Mouse (Mus musculus): ENCODE results near the gene Rhot2.
A peak's percentile ranks its signal among the peaks of the same experiment; 100 is the strongest.

The Rhot2 gene

DNA sequence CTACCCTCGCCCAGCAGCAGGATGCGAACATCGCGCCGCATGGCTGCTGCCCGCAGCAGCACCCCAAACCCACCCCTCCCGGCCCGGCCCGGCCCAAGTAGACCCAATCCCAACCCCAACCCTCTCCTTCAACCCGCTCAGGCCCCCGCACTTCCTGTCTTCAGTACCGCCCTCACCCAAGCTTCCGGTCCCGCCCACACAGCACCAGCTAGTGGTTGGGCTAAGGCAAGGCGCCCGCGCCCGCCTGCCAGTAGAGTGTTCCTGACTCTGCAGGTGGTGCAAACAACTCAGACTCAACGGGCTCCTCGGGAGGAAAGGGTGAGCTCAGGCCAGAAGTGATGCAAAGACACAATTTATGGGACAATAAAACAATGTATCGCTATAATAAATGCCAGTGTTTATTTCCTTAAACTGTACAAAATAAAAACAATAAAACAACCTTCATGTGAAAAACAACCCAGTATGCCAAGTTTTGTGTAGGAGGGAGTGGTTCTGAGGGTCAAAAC is at the start of gene Rhot2:
Gene Rhot2 (minus strand): TSS at position 456 of the 506 bp plus-strand sequence.
- DNase-seq (ENCODE audit: low read depth, low spot score), result peak; percentile 92
- Histone ChIP-seq H3K36me3 (ENCODE audit: control insufficient read depth, insufficient read depth, low read length, poor library complexity, severe bottlenecking) (peaks cover 5% of the 10 kb centered on the region), H3K27me3 (ENCODE audit: control insufficient read depth, insufficient read depth, low read length, poor library complexity, severe bottlenecking) (no peaks in the 10 kb centered on the region)

DNA sequence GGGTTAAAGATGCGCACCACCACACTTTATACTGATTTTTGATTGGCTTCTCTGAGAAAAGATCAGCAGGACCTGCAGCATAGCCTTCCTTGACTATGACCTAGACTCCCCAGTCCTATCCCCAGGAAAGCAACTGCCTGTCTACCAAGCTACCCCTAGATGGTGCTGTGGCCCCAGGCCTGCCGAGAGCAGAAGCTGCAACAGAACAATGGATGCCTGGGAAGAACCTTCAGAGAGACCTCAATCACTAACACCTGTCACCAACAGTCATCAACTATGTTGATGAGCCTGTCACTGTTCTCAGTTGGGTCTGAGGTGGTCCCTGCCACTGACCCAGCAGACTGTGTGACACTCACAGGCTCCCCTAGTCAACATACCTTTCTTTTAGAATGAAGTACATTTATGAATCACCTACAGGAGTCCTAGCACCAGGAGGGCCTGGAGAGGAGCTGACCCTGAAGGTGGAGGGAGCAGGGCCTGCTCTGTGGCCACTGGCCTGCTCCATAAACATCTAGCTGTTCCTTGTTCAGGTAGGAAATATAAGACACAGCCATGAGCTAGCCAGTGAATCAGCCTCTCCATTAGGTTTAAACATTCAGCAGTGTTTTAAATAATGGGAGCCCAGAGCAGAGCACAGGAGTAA is 49.4 kb upstream of the Rhot2 start:
- Histone ChIP-seq H3K27me3 (ENCODE audit: control insufficient read depth, insufficient read depth, low read length, poor library complexity, severe bottlenecking) (no peaks in the 10 kb centered on the region), H3K36me3 (ENCODE audit: control insufficient read depth, insufficient read depth, low read length, poor library complexity, severe bottlenecking) (no peaks in the 10 kb centered on the region)
- peak; percentile 86 for DNase-seq (ENCODE audit: low read depth, low spot score)

DNA sequence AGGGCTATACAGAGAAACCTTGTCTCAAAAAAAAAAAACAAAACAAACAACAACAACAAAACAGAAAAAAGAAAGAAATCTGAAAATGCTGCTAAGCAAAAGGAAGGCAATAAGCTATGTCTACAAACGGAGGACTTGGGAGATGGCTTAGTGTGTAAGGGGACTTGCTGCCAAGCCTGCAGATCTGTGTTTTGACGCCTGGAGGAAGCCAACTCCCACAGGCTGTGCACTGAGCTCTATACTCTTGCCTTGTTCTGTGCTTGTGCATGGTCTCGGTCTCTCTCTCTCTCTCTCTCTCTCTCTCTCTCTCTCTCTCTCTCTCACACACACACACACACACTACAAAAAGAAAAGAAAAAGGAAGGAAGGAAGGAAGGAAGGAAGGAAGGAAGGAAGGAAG is 44.2 kb upstream of the Rhot2 start:
- no peak for DNase-seq (ENCODE audit: low read depth, low spot score)
- no peaks in the 10 kb centered on the region for H3K27me3 ChIP-seq (ENCODE audit: control insufficient read depth, insufficient read depth, low read length, poor library complexity, severe bottlenecking)
- H3K36me3 ChIP-seq (ENCODE audit: control insufficient read depth, insufficient read depth, low read length, poor library complexity, severe bottlenecking), result no peaks in the 10 kb centered on the region; the same call in none of the 2 replicates

DNA sequence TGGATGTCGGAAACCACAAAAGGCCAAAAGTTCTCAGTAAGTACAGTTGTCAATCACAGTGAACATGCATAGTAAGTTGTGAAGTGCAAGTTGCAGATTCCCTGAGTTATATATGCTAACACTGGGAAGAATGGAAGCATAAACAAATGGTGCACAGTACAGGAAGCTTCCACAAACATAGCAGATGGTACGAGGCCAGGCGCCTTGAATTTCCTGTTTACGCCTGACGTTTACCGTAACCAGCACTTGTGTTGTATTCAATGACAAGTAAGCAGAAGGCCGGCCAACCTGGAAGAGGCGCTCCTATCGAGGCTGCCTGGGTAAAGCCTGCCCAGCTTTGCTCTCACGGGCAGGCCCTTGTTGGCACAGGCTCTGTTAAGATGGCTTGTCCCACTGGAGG is 42.8 kb upstream of the Rhot2 start:
- H3K27me3 ChIP-seq (ENCODE audit: control insufficient read depth, insufficient read depth, low read length, poor library complexity, severe bottlenecking), result no peaks in the 10 kb centered on the region
- no peak for DNase-seq (ENCODE audit: low read depth, low spot score)
- H3K36me3 ChIP-seq (ENCODE audit: control insufficient read depth, insufficient read depth, low read length, poor library complexity, severe bottlenecking), result no peaks in the 10 kb centered on the region; the same call in none of the 2 replicates

DNA sequence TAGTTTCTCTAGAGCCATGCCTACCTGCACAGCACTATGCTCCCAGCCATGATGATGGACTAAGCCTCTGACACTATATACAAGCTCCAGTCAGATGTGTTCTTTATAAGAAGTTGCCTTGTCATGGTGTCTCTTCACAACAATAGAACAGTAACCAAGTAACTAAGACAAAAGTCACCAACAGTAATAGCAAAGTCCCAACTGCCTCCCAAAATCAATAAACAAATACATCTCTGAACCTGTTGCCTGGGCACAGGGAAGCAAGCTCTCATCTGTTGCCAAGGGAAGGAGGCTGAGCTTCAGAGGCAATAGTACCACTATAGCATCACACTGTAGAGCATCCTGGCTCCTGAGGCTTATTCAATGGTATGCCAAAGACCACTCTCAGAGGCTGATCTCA is 42.2 kb upstream of the Rhot2 start:
- H3K27me3 ChIP-seq (ENCODE audit: control insufficient read depth, insufficient read depth, low read length, poor library complexity, severe bottlenecking), result no peaks in the 10 kb centered on the region
- no peak for DNase-seq (ENCODE audit: low read depth, low spot score)
- no peaks in the 10 kb centered on the region; the same call in none of the 2 replicates for H3K36me3 ChIP-seq (ENCODE audit: control insufficient read depth, insufficient read depth, low read length, poor library complexity, severe bottlenecking)

DNA sequence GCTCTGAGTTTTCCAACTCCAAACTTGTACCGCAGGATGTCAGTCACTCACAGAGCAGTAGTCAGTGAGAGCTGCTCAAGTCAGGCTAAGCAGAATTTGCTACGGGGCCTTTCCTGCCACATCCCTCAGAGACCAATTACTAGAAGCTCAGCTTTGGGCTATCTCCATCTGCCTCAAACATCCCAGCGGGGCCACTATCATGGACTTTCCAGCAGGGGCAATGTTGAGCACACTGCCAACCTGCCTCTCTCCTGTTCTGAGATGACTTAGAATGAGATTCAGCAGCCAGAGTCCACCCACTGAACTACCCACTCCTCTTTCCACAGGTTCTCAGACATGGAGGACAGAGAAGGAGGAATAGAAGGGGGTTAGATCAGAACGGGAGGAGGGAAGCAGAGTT is 41.0 kb upstream of the Rhot2 start:
- Histone ChIP-seq H3K27me3 (ENCODE audit: control insufficient read depth, insufficient read depth, low read length, poor library complexity, severe bottlenecking) (no peaks in the 10 kb centered on the region), H3K36me3 (ENCODE audit: control insufficient read depth, insufficient read depth, low read length, poor library complexity, severe bottlenecking) (no peaks in the 10 kb centered on the region; the same call in none of the 2 replicates)
- peak; percentile 42 for DNase-seq (ENCODE audit: low read depth, low spot score)

DNA sequence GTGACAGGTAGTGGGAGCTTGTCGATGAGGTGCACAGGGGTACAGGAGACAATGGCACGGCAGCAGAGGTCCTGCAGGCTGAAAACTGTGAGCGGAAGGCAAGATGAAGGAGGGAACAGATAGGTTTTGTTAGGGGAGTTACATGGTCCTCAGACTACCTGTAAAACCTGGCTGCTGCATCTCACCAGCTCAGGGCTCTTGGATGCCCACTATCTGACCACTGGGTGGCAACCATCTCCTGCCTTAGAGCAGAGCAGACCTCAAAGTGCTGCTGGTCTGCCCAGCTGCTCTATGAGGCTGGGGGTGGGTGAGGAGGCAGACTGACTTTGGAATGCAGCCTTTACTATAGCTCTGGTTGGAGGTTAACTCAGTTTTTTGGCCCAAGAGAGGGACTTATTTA is 39.2 kb upstream of the Rhot2 start:
- no peaks in the 10 kb centered on the region for H3K27me3 ChIP-seq (ENCODE audit: control insufficient read depth, insufficient read depth, low read length, poor library complexity, severe bottlenecking)
- H3K36me3 ChIP-seq (ENCODE audit: control insufficient read depth, insufficient read depth, low read length, poor library complexity, severe bottlenecking), result no peaks in the 10 kb centered on the region; the same call in none of the 2 replicates
- DNase-seq (ENCODE audit: low read depth, low spot score), result no peak

DNA sequence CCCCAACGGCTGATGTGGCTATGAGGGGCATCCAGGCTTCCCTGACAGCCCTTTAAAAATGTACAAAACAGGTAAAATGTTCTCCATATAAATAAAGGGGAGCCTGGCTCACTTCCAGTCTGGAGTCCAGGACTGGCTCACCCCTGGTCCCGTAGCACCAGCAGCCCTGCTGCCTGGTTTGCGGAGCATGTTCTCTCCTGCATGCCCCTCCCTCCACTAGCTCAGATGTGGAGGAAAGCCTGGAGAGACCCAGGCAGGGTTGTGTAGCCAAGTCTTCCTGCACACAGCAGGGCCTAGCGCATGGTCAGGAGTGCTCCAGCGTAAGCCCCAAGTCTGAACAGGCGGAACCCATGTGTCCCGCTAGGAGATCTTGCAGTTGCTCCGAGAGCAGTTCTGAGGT is 38.6 kb upstream of the Rhot2 start:
- Histone ChIP-seq H3K27me3 (ENCODE audit: control insufficient read depth, insufficient read depth, low read length, poor library complexity, severe bottlenecking) (no peaks in the 10 kb centered on the region), H3K36me3 (ENCODE audit: control insufficient read depth, insufficient read depth, low read length, poor library complexity, severe bottlenecking) (no peaks in the 10 kb centered on the region; the same call in none of the 2 replicates)
- DNase-seq (ENCODE audit: low read depth, low spot score), result no peak

DNA sequence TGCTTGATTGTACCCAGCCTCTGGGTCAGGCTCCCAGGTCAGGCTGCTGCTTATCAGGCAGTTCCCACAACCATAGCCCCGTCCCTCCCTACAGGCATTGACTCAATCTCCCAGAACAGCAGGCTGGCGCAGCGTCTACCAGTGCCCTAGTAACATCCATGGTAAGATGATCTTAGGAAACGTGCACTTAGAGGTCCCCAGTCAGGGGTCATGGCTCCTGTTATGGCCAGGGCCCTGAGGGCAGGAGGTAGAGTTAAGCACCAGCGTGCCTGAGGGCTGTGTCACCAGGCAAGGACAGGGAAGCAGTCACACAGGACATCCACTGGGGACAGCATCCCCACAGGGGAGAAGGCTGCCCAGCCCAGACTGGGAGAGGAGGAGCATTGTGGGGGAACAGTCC is 37.7 kb upstream of the Rhot2 start:
- no peak for DNase-seq (ENCODE audit: low read depth, low spot score)
- Histone ChIP-seq H3K27me3 (ENCODE audit: control insufficient read depth, insufficient read depth, low read length, poor library complexity, severe bottlenecking) (no peaks in the 10 kb centered on the region), H3K36me3 (ENCODE audit: control insufficient read depth, insufficient read depth, low read length, poor library complexity, severe bottlenecking) (no peaks in the 10 kb centered on the region; the same call in none of the 2 replicates)

DNA sequence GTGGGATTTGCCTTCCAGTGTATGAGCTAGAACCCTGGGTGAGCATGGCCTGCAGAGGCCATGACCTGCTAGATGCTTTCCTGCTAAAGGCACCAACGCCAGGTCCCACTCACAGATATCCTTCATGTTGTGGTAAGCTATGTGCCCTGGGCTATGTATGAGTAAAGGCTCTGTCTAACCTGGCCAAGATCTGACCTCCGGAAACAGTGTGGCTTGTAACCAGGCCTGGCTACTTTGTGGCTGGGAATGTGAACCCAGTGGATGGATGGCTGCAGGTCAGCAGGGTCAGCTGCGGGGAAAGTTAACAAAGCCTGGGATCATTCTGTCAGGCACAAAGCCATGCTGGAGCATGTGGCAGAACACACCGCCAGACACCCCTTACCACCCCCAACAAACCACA is 37.0 kb upstream of the Rhot2 start:
- no peaks in the 10 kb centered on the region; the same call in none of the 2 replicates for H3K36me3 ChIP-seq (ENCODE audit: control insufficient read depth, insufficient read depth, low read length, poor library complexity, severe bottlenecking)
- DNase-seq (ENCODE audit: low read depth, low spot score), result no peak
- H3K27me3 ChIP-seq (ENCODE audit: control insufficient read depth, insufficient read depth, low read length, poor library complexity, severe bottlenecking), result no peaks in the 10 kb centered on the region

DNA sequence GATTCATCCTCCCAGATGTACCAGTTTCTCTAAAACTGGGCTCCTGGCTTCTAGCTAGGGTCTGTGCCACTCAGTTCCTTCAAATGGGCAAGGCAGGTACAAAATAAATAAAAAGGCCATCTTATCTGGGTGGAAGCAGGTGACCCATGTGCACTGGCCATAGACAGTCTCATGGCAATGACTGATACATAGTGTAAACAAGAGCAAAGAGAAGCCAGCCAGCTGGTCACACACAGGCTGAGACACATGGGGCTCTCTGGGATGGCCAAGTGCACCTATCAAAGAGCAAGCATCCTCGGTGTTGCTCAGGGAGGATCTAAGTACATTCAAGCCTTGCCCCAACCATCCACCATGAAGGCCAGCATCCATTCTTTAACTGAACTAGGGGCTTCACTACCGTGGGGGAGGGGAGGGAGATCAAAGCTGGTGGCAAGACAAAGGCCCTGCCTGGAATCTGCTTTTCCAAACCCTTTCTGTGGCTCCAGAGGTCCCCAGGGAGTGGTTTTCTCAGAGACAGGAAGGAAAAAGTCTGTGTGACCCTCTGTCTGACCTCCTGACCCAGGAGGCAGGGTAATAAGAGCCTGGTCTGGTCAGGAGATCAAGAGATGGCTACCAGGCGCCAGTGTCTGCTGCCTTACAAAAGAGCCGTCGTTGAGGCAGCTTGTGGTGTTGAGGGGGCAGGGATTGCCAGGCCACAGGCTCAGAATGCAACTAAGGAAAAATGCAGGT is 36.4 kb upstream of the Rhot2 start:
- DNase-seq (ENCODE audit: low read depth, low spot score), result no peak
- H3K27me3 ChIP-seq (ENCODE audit: control insufficient read depth, insufficient read depth, low read length, poor library complexity, severe bottlenecking), result no peaks in the 10 kb centered on the region
- H3K36me3 ChIP-seq (ENCODE audit: control insufficient read depth, insufficient read depth, low read length, poor library complexity, severe bottlenecking), result no peaks in the 10 kb centered on the region; the same call in none of the 2 replicates

DNA sequence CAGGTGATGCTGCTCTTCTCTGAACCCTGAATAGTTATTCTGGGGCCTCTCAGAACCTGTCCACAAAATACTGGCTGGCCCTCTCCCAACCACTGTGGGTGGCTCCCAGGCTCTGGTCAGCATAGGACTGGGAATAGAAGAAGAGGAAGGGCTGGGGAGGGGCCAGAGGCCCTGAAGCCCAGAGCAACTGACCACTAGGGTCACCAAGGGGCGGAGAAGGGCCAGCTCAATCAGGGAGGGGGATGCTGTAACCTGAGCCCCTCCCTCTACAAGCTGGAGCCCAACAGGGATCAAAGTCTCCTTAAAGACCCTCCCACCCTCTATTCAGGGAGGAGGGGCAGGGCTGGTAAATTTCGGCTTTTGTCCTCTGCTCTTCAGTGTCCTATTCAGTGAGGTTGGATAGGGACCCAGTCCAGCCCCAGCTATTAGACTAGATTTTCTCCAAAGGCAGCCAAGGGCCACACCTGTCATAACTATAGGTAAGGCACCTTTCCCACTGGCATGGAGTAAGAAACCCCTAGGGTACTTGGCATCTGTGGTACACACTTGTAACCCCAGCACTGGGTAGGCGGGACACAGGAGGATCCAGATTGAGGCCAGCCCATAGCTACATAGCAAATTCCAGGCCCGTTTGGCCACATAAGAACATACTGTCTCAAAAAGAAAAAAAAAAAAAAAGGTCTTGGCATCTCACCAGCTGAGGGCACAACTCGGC is 35.7 kb upstream of the Rhot2 start, which contains the start of gene Wfikkn1:
Gene Wfikkn1 (minus strand): TSS at position 663 of the 715 bp plus-strand sequence.
- Histone ChIP-seq H3K36me3 (ENCODE audit: control insufficient read depth, insufficient read depth, low read length, poor library complexity, severe bottlenecking) (no peaks in the 10 kb centered on the region; the same call in none of the 2 replicates), H3K27me3 (ENCODE audit: control insufficient read depth, insufficient read depth, low read length, poor library complexity, severe bottlenecking) (no peaks in the 10 kb centered on the region)
- DNase-seq (ENCODE audit: low read depth, low spot score), result no peak

DNA sequence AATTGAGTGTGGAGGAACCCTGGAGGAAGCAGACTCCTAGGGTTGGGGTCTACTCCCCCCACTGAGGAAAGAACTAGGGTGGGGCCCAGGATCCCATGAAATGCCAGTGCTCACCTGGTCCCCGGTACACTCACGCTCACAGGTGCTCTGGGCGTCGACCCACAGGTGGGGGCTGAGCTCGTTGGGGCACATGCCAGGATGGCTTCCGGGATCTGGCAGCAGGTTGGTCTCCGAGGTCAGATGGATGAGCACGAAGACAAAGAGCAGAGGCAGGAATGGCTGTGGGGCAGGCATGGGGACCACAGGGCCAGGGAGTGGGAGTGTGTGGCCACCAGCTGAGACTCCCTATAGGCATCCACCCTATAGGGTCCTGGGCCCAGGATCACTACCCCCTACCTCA is 35.1 kb upstream of the Rhot2 start:
- no peaks in the 10 kb centered on the region for H3K27me3 ChIP-seq (ENCODE audit: control insufficient read depth, insufficient read depth, low read length, poor library complexity, severe bottlenecking)
- no peak for DNase-seq (ENCODE audit: low read depth, low spot score)
- no peaks in the 10 kb centered on the region; the same call in none of the 2 replicates for H3K36me3 ChIP-seq (ENCODE audit: control insufficient read depth, insufficient read depth, low read length, poor library complexity, severe bottlenecking)

DNA sequence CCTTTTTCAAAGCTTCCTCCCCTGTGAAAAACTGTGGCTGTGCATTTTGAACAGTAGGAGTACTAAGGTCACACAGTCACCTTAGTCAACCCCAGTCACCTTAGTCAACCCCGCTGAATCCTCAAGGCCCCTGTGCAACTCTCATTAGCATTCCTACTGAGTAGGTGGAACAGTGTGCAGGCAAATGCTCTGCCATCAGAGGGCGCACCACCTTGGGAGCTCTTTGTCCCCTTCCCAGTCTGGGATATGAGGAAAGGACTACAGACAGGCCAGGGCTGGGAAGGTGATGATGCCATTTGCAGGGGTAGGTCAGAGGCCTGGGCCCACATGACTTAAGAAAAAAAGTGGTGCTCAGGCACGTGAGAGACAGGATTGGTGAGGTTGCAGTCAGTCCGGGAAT is 34.6 kb upstream of the Rhot2 start:
- H3K27me3 ChIP-seq (ENCODE audit: control insufficient read depth, insufficient read depth, low read length, poor library complexity, severe bottlenecking), result no peaks in the 10 kb centered on the region
- DNase-seq (ENCODE audit: low read depth, low spot score), result no peak
- H3K36me3 ChIP-seq (ENCODE audit: control insufficient read depth, insufficient read depth, low read length, poor library complexity, severe bottlenecking), result no peaks in the 10 kb centered on the region; the same call in none of the 2 replicates

Data from splenic B cell, adult 2 months (primary cell).